Mouse (Mus musculus) midbrain, embryonic 13.5 days (tissue): Measurements from ENCODE around the gene Ebf1. TPM values are rescaled to one million over a fixed set of nuclear protein-coding genes. Genes with fewer than 3 reads are reported as not detected.

ENCODE experiments used
- ATAC-seq: fragments of 200-750 bp; cut with Nextera tagmentation; 2 replicates; pipeline ENCODE4 v1.8.0; 2017; ENCODE audit warnings: mild to moderate bottlenecking, moderate TSS enrichment, moderate library complexity
- H3K27ac ChIP-seq: fragments of 300-500 bp; sonication (generic); 2 replicates; pipeline ENCODE4 v1.5.1; 2015; ENCODE audit warnings: inconsistent platforms, mild to moderate bottlenecking, moderate library complexity
- H3K27me3 ChIP-seq: fragments of 300-500 bp; sonication (generic); 2 replicates; pipeline ENCODE4 v1.6.1; 2015; ENCODE audit warnings: mild to moderate bottlenecking, inconsistent platforms
- H3K36me3 ChIP-seq: fragments of 300-500 bp; sonication (generic); 2 replicates; pipeline ENCODE4 v1.6.1; 2015; ENCODE audit warnings: mild to moderate bottlenecking, inconsistent platforms
- H3K4me1 ChIP-seq: fragments of 300-500 bp; sonication (generic); replicated peaks from 2 replicates; pipeline ENCODE4 v1.6.1; 2015; ENCODE audit warnings: inconsistent platforms
- H3K4me2 ChIP-seq: fragments of 300-500 bp; sonication (generic); replicated peaks from 2 replicates; pipeline ENCODE4 v1.6.1; 2015; ENCODE audit warnings: moderate library complexity, mild to moderate bottlenecking, inconsistent platforms
- H3K4me3 ChIP-seq: fragments of 300-500 bp; sonication (generic); replicated peaks from 2 replicates; pipeline ENCODE4 v1.5.1; 2015; ENCODE audit warnings: mild to moderate bottlenecking, inconsistent platforms
- H3K9ac ChIP-seq: fragments of 300-500 bp; sonication (generic); replicated peaks from 2 replicates; pipeline ENCODE4 v1.6.1; 2015; ENCODE audit warnings: mild to moderate bottlenecking, inconsistent platforms
- H3K9me3 ChIP-seq: fragments of 300-500 bp; sonication (generic); 2 replicates; pipeline ENCODE4 v1.6.1; 2016; ENCODE audit warnings: mild to moderate bottlenecking, inconsistent platforms
- WGBS: fragments of 180-500 bp; shearing (Covaris S2); methylation state at CpG from one replicate; pipeline ENCODE4 v1.1.7; 2015; 5-methylcytosine and 5-hydroxymethylcytosine counted together
- polyA plus RNA-seq: library from polyadenylated mRNA; unstranded; fragments of >200 nt; fragmentation: Nextera tagmentation; extraction: Ambion mirVana; gene quantifications from 2 replicates; pipeline ENCODE4 v1.2.1, GENCODE M21; 2015

Ebf1 gene
- polyA plus RNA-seq, 1 experiment from 2014 or later = 94.0 TPM

- H3K27me3 ChIP-seq = no peaks in the 10 kb centered on the region
- no peaks in the 10 kb centered on the region for H3K36me3 ChIP-seq
- H3K4me1 ChIP-seq = peaks cover 30% of the 10 kb centered on the region
- peak overlapping the region; percentile 10; the same call in 1 of the 2 replicates for H3K27ac ChIP-seq
- no peak overlapping the region for H3K9ac ChIP-seq
- H3K9me3 ChIP-seq = no peaks in the 10 kb centered on the region
- peak overlapping the region; percentile 39 for H3K4me2 ChIP-seq
- ATAC-seq = peak; percentile 85
- 6% methylated on average over 16 of the region's 16 CpGs for WGBS
- H3K4me3 ChIP-seq = 0 out of 2 replicates have a peak overlapping the region, but pooled peaks have one; percentile 11
These were observed 79.6 kb downstream of the Ebf1 start for GRCm38 (mm10) chr11:44696539-44697201.

- peaks cover 34% of the 10 kb centered on the region for H3K4me1 ChIP-seq
- 86% methylated on average over 4 of the region's 4 CpGs for WGBS
- H3K4me3 ChIP-seq = no peak overlapping the region
- no peak overlapping the region for H3K9ac ChIP-seq
- no peak overlapping the region for H3K27ac ChIP-seq
- H3K4me2 ChIP-seq = no peak overlapping the region
- no peaks in the 10 kb centered on the region for H3K36me3 ChIP-seq
- no peaks in the 10 kb centered on the region for H3K9me3 ChIP-seq
- H3K27me3 ChIP-seq = no peaks in the 10 kb centered on the region
- ATAC-seq = no peak
These were observed 83.1 kb downstream of the Ebf1 start for GRCm38 (mm10) chr11:44700181-44700580.

- no peak overlapping the region for H3K4me2 ChIP-seq
- WGBS = 61% methylated on average over 11 of the region's 11 CpGs
- no peaks in the 10 kb centered on the region for H3K27me3 ChIP-seq
- no peaks in the 10 kb centered on the region for H3K36me3 ChIP-seq
- 0 out of 2 replicates have a peak overlapping the region, but pooled peaks have one; percentile 45 for H3K27ac ChIP-seq
- no peak for ATAC-seq
- no peaks in the 10 kb centered on the region for H3K9me3 ChIP-seq
- H3K4me1 ChIP-seq = peaks cover 29% of the 10 kb centered on the region
- H3K9ac ChIP-seq = no peak overlapping the region
- H3K4me3 ChIP-seq = no peak overlapping the region
These were observed 84.2 kb downstream of the Ebf1 start for GRCm38 (mm10) chr11:44701221-44701810.

- WGBS = 70% methylated on average over 1 of the region's 1 CpGs
- Histone ChIP-seq H3K27me3 (no peaks in the 10 kb centered on the region), H3K9ac (no peak overlapping the region), H3K4me3 (no peak overlapping the region), H3K9me3 (no peaks in the 10 kb centered on the region), H3K27ac (no peak overlapping the region), H3K4me2 (no peak overlapping the region), H3K36me3 (no peaks in the 10 kb centered on the region), H3K4me1 (peaks cover 24% of the 10 kb centered on the region)
- no peak for ATAC-seq
These were observed 84.7 kb downstream of the Ebf1 start for GRCm38 (mm10) chr11:44701864-44702263.

- Histone ChIP-seq H3K4me2 (no peak overlapping the region), H3K27ac (no peak overlapping the region), H3K27me3 (no peaks in the 10 kb centered on the region), H3K9me3 (no peaks in the 10 kb centered on the region), H3K4me3 (no peak overlapping the region), H3K9ac (no peak overlapping the region), H3K4me1 (peaks cover 21% of the 10 kb centered on the region), H3K36me3 (no peaks in the 10 kb centered on the region)
- 90% methylated on average over 8 of the region's 8 CpGs for WGBS
- no peak for ATAC-seq
These were observed 85.8 kb downstream of the Ebf1 start for GRCm38 (mm10) chr11:44702716-44703486.

GRCm38 (mm10) chr11:44703951-44704350 lies 86.8 kb downstream of the Ebf1 start:
- Histone ChIP-seq H3K27ac (no peak overlapping the region), H3K4me3 (no peak overlapping the region), H3K27me3 (no peaks in the 10 kb centered on the region), H3K4me2 (no peak overlapping the region), H3K4me1 (peaks cover 20% of the 10 kb centered on the region), H3K36me3 (no peaks in the 10 kb centered on the region), H3K9me3 (no peaks in the 10 kb centered on the region), H3K9ac (no peak overlapping the region)
- 93% methylated on average over 5 of the region's 5 CpGs for WGBS
- no peak for ATAC-seq

GRCm38 (mm10) chr11:44705811-44706210 lies 88.7 kb downstream of the Ebf1 start:
- 83% methylated on average over 1 of the region's 1 CpGs for WGBS
- Histone ChIP-seq H3K9ac (no peak overlapping the region), H3K4me2 (no peak overlapping the region), H3K4me1 (peaks cover 17% of the 10 kb centered on the region), H3K4me3 (no peak overlapping the region), H3K27ac (no peak overlapping the region), H3K9me3 (no peaks in the 10 kb centered on the region), H3K27me3 (no peaks in the 10 kb centered on the region), H3K36me3 (no peaks in the 10 kb centered on the region)
- ATAC-seq = no peak

- WGBS = 89% methylated on average over 2 of the region's 2 CpGs
- Histone ChIP-seq H3K9ac (no peak overlapping the region), H3K27ac (0 out of 2 replicates have a peak overlapping the region, but pooled peaks have one; percentile 4), H3K4me1 (peaks cover 13% of the 10 kb centered on the region), H3K27me3 (no peaks in the 10 kb centered on the region), H3K4me2 (no peak overlapping the region), H3K36me3 (no peaks in the 10 kb centered on the region), H3K9me3 (no peaks in the 10 kb centered on the region), H3K4me3 (no peak overlapping the region)
- no peak for ATAC-seq
These were observed 89.3 kb downstream of the Ebf1 start for GRCm38 (mm10) chr11:44706386-44706785.

GRCm38 (mm10) chr11:44707381-44708289 lies 90.5 kb downstream of the Ebf1 start:
- no peaks in the 10 kb centered on the region for H3K36me3 ChIP-seq
- H3K4me2 ChIP-seq = peak overlapping the region; percentile 16; the same call in 1 of the 2 replicates
- H3K9ac ChIP-seq = no peak overlapping the region
- H3K27ac ChIP-seq = peak overlapping the region; percentile 10
- no peak for ATAC-seq
- WGBS = 12% methylated on average over 13 of the region's 13 CpGs
- H3K27me3 ChIP-seq = no peaks in the 10 kb centered on the region
- no peaks in the 10 kb centered on the region for H3K9me3 ChIP-seq
- H3K4me3 ChIP-seq = no peak overlapping the region
- peaks cover 9% of the 10 kb centered on the region for H3K4me1 ChIP-seq

- Histone ChIP-seq H3K9ac (no peak overlapping the region), H3K4me1 (peaks cover 9% of the 10 kb centered on the region), H3K27me3 (no peaks in the 10 kb centered on the region), H3K27ac (no peak overlapping the region; the same call in 1 of the 2 replicates), H3K9me3 (no peaks in the 10 kb centered on the region), H3K4me3 (no peak overlapping the region), H3K4me2 (no peak overlapping the region), H3K36me3 (no peaks in the 10 kb centered on the region)
- WGBS = 83% methylated on average over 6 of the region's 6 CpGs
- no peak for ATAC-seq
These were observed 91.2 kb downstream of the Ebf1 start for GRCm38 (mm10) chr11:44708290-44708685.

GRCm38 (mm10) chr11:44709073-44709618 lies 92.0 kb downstream of the Ebf1 start:
- Histone ChIP-seq H3K4me1 (peaks cover 9% of the 10 kb centered on the region), H3K4me3 (no peak overlapping the region), H3K27me3 (no peaks in the 10 kb centered on the region), H3K9ac (no peak overlapping the region), H3K36me3 (no peaks in the 10 kb centered on the region), H3K4me2 (no peak overlapping the region), H3K9me3 (no peaks in the 10 kb centered on the region), H3K27ac (no peak overlapping the region)
- no peak for ATAC-seq
